27 mouse cellular contexts compared by ENCODE assay signal in the genomic region with DNA sequence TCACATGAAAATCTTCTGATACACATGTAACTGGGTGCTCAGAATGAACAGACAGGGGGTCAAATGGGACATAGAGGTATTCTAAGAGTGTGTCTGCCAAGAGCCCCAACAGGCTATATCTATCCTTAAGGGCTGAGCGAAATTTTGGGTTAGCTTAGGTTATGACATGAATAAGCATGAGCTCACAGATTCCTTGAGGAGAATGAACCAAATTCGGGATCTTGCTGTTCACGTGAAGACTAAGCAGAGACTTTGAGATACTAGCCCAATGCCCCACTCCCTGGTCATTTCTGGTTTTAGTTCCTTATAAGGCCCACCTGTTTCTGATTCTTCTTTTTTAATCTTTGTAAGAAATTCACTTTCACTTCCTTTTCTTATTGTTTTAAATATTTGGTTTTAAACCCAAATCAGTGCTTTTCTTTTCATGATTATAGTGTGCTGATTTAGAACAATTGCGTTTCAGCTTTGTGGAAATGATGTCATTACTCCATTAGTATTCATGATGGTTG. TPM values are rescaled to one million over a fixed set of nuclear protein-coding genes. Genes with fewer than 3 reads are reported as not detected.
DNase-seq lines count a peak whose midpoint lies in the region; ATAC-seq and TF ChIP-seq lines count a peak whose summit lies in the region.
"Had no signal": no experiment of that assay in that cellular context is flagged by ENCODE, and none has a peak within 500 bp of the region (broad histone marks: within the 10 kb centered on the region; RNA-seq: fewer than 3 reads in every experiment).

No protein-coding gene starts in this region.

- no peak overlapping the region for H3K4me3 ChIP-seq in heart, embryonic 10.5 days
- no peak overlapping the region for H3K4me3 ChIP-seq in CH12.LX (replicated peaks in 1 of 3; ENCODE audit: low read depth in 2 of 3, low read length in 2 of 3, poor library complexity in 1 of 3)
- H3K4me3 ChIP-seq in midbrain, embryonic 11.5 days (ENCODE audit: low read depth, low read length) = no peak overlapping the region
- H3K4me3 ChIP-seq: embryonic facial prominence, embryonic 10.5 days; embryonic facial prominence, embryonic 12.5 days; forebrain, embryonic 13.5 days; forebrain, embryonic 15.5 days had no signal

- dilution Hi-C loops in CH12.LX (cut with MboI; ENCODE audit: extremely low pct_ligation_motif_present, extremely low pct_unique_long_range_greater_than_20kb, low sequenced_read_pairs) = no loop called here

- no peaks in the 10 kb centered on the region for H3K9me3 ChIP-seq in heart, embryonic 10.5 days
- H3K9me3 ChIP-seq in CH12.LX (replicated peaks; ENCODE audit: low read length) = peaks cover 3% of the 10 kb centered on the region
- H3K9me3 ChIP-seq in midbrain, embryonic 11.5 days (ENCODE audit: control insufficient read depth, low read length) = no peaks in the 10 kb centered on the region; the same call in 1 of the 2 replicates
- H3K9me3 ChIP-seq: embryonic facial prominence, embryonic 10.5 days; embryonic facial prominence, embryonic 12.5 days; forebrain, embryonic 13.5 days; forebrain, embryonic 15.5 days had no signal

- no peak for TF ChIP-seq POLR2A in CH12.LX (IDR thresholded peaks at IDR 0.05; ENCODE audit: low read depth, low read length)

- no peak; the same call in 1 of the 2 replicates for TF ChIP-seq EP300 in CH12.LX (IDR thresholded peaks at IDR 0.05; ENCODE audit: low read length)

- no peak overlapping the region for H3K4me2 ChIP-seq in CH12.LX (ENCODE audit: insufficient read depth, low read depth, poor library complexity, severe bottlenecking)
- H3K4me2 ChIP-seq in midbrain, embryonic 11.5 days = no peak overlapping the region
- H3K4me2 ChIP-seq: embryonic facial prominence, embryonic 12.5 days; forebrain, embryonic 13.5 days; forebrain, embryonic 15.5 days had no signal

- 0 out of 2 replicates have a peak, but pooled peaks have one; percentile 23 for ATAC-seq in neutrophil, adult 5-6 weeks (ENCODE audit: extremely low read depth, insufficient number of reproducible peaks, low FRiP score, poor library complexity, severe bottlenecking)
- no peak for ATAC-seq in midbrain, embryonic 11.5 days (ENCODE audit: low FRiP score)
- ATAC-seq: CD4-positive, CD25-positive, alpha-beta regulatory T cell, adult 4 months; forebrain, embryonic 13.5 days; forebrain, embryonic 15.5 days; forebrain, postnatal 0 days had no signal

- H3K27ac ChIP-seq in heart, embryonic 10.5 days = no peak overlapping the region
- no peak overlapping the region for H3K27ac ChIP-seq in CH12.LX (ENCODE audit: insufficient read depth, low read depth)
- H3K27ac ChIP-seq in midbrain, embryonic 11.5 days (ENCODE audit: low read depth, low read length) = no peak overlapping the region
- H3K27ac ChIP-seq: embryonic facial prominence, embryonic 10.5 days; embryonic facial prominence, embryonic 12.5 days; forebrain, embryonic 13.5 days; forebrain, embryonic 15.5 days had no signal

- in situ Hi-C loops in CH12.LX (cut with MboI; ENCODE audit: low pct_ligation_motif_present, low pct_unique_long_range_greater_than_20kb, low sequenced_read_pairs) = no loop called here

- no peaks in the 10 kb centered on the region for H3K79me2 ChIP-seq in CH12.LX (replicated peaks; ENCODE audit: control insufficient read depth, extremely low read depth, insufficient read depth, poor library complexity, severe bottlenecking)

- no peak overlapping the region for H3K9ac ChIP-seq in CH12.LX (ENCODE audit: insufficient read depth, low read depth)
- no peak overlapping the region for H3K9ac ChIP-seq in midbrain, embryonic 11.5 days (ENCODE audit: low read length)
- H3K9ac ChIP-seq: embryonic facial prominence, embryonic 12.5 days; forebrain, embryonic 13.5 days; forebrain, embryonic 15.5 days; forebrain, postnatal 0 days had no signal

- H3K27me3 ChIP-seq in heart, embryonic 10.5 days (ENCODE audit: insufficient read depth, poor library complexity, severe bottlenecking) = no peaks in the 10 kb centered on the region
- no peaks in the 10 kb centered on the region for H3K27me3 ChIP-seq in CH12.LX (replicated peaks)
- H3K27me3 ChIP-seq in midbrain, embryonic 11.5 days (ENCODE audit: control insufficient read depth, insufficient read depth, low read length) = no peaks in the 10 kb centered on the region
- H3K27me3 ChIP-seq: embryonic facial prominence, embryonic 12.5 days; forebrain, embryonic 13.5 days; forebrain, embryonic 15.5 days had no signal

- peak; percentile 52 for DNase-seq in heart, adult 11 months
- DNase-seq in heart, embryonic 10.5 days (ENCODE audit: low spot score) = no peak
- peak; percentile 6 for DNase-seq in CH12.LX (ENCODE audit: extremely low read depth)
- no peak for DNase-seq in midbrain, embryonic 11.5 days (ENCODE audit: low spot score, missing footprints)
- DNase-seq in right cerebral cortex, adult 18-20 months = no peak
- DNase-seq in left cerebral cortex, postnatal 4 days = no peak
- DNase-seq: adrenal gland, adult 8-10 months; adrenal gland, postnatal 14 days; adrenal gland, postnatal 36 days; cerebellum, adult 11-12 months; cerebellum, adult 2 months; cerebellum, adult 9-10 months; cerebellum, postnatal 10 days; cerebellum, postnatal 25 days; forebrain, postnatal 0 days had no signal

- no peaks in the 10 kb centered on the region for H3K36me3 ChIP-seq in heart, embryonic 10.5 days
- no peaks in the 10 kb centered on the region for H3K36me3 ChIP-seq in CH12.LX (replicated peaks in 1 of 2; ENCODE audit: control insufficient read depth in 1 of 2, insufficient read depth in 1 of 2, low read length in 1 of 2)
- H3K36me3 ChIP-seq in midbrain, embryonic 11.5 days (ENCODE audit: control insufficient read depth, insufficient read depth, low read length) = no peaks in the 10 kb centered on the region
- H3K36me3 ChIP-seq: embryonic facial prominence, embryonic 10.5 days; embryonic facial prominence, embryonic 12.5 days; forebrain, embryonic 15.5 days had no signal

- no peak for TF ChIP-seq CTCF in CH12.LX (conservative IDR thresholded peaks at IDR 0.05 in 1 of 2, IDR thresholded peaks at IDR 0.05 in 1 of 2; ENCODE audit: low read depth in 2 of 2, low read length in 2 of 2)

- TF ChIP-seq RAD21 in CH12.LX (IDR thresholded peaks at IDR 0.05; ENCODE audit: low read depth, low read length) = no peak

- H3K4me1 ChIP-seq in heart, embryonic 10.5 days = peaks cover 9% of the 10 kb centered on the region; the same call in 1 of the 2 replicates
- peaks cover 2 to 8% of the 10 kb centered on the region in 2 experiments; a peak in 3 of 4 replicates for H3K4me1 ChIP-seq in CH12.LX (ENCODE audit: control insufficient read depth in 1 of 2, insufficient read depth in 2 of 2)
- no peaks in the 10 kb centered on the region for H3K4me1 ChIP-seq in midbrain, embryonic 11.5 days (ENCODE audit: control insufficient read depth, insufficient read depth, low read length)
- H3K4me1 ChIP-seq: forebrain, embryonic 15.5 days had no signal

- 83% methylated on average over 4 of the region's 4 CpGs for WGBS in heart, embryonic 10.5 days
- WGBS in midbrain, embryonic 11.5 days = 83% methylated on average over 4 of the region's 4 CpGs

- intact Hi-C loops in left cerebral cortex, postnatal 4 days (cut with DNase I) = no loop called here

TF ChIP-seq in CH12.LX, 34 proteins besides CTCF, POLR2A, EP300 and RAD21:
- TF ChIP-seq BHLHE40 (IDR thresholded peaks at IDR 0.05; ENCODE audit: low read depth, low read length) (peak; percentile 28; the same call in 1 of the 2 replicates), USF2 (conservative IDR thresholded peaks at IDR 0.05; ENCODE audit: low read depth, low read length) (no peak), JUN (IDR thresholded peaks at IDR 0.05; ENCODE audit: insufficient read depth, low read depth, low read length) (peak; percentile 18; the same call in 1 of the 2 replicates)

RNA-seq across cellular contexts. Expression of gene Gm17364, which starts 17.7 kb away (rescaled TPM):
- polyA plus RNA-seq in heart, embryonic 10.5 days (2016; fragmentation: Nextera tagmentation; extraction: Ambion mirVana) = not detected in 2 replicates
- total RNA-seq in CH12.LX (2012; rRNA removed) (not detected in 2 replicates), CH12.LX (2014; rRNA removed) (not detected in 2 replicates)
- 17.3 TPM in 1 of 2 replicates, not detected in the other for polyA plus RNA-seq in CH12.LX (2012; ENCODE audit: insufficient read length, low read depth)
- total RNA-seq in neutrophil, adult 5-6 weeks (2017) = not detected in 2 replicates
- not detected in 2 replicates for polyA plus RNA-seq in midbrain, embryonic 11.5 days (2014; fragmentation: Nextera tagmentation; extraction: Ambion mirVana)
- not detected for total RNA-seq in left cerebral cortex, postnatal 4 days (2021)
- total RNA-seq: adrenal gland, adult 18-20 months; adrenal gland, adult 8-10 months; adrenal gland, postnatal 14 days; adrenal gland, postnatal 36 days; ES-E14; forebrain, postnatal 0 days; MEL had no signal
- polyA plus RNA-seq: CD4-positive, CD25-positive, alpha-beta regulatory T cell, adult 4 months; cerebellum, adult 2 months; cortical plate, adult 2 months; embryonic facial prominence, embryonic 10.5 days; embryonic facial prominence, embryonic 12.5 days; embryonic facial prominence, embryonic 14.5 days; forebrain, embryonic 11.5 days; forebrain, embryonic 13.5 days; forebrain, embryonic 15.5 days; forebrain, postnatal 0 days had no signal

RNA-seq across cellular contexts. Expression of gene Smim13, which starts 41.9 kb away (rescaled TPM):
- 11.4 TPM in 2 replicates for polyA plus RNA-seq in heart, embryonic 10.5 days (2016; fragmentation: Nextera tagmentation; extraction: Ambion mirVana)
- total RNA-seq in CH12.LX (2012; rRNA removed) (4.4 and 5.2 TPM in 2 replicates), CH12.LX (2014; rRNA removed) (13.4 and 13.5 TPM in 2 replicates)
- 10.8 and 11.6 TPM in 2 replicates for polyA plus RNA-seq in CH12.LX (2012; ENCODE audit: insufficient read length, low read depth)
- 5.4 and 6.3 TPM in 2 replicates for total RNA-seq in neutrophil, adult 5-6 weeks (2017)
- polyA plus RNA-seq in midbrain, embryonic 11.5 days (2014; fragmentation: Nextera tagmentation; extraction: Ambion mirVana) = 13.2 and 13.7 TPM in 2 replicates
- total RNA-seq in left cerebral cortex, postnatal 4 days (2021) = 10 to 100 TPM; 84.0 to 84.6 TPM

Comparison
In these comparisons a context has a peak if more than half of its experiments do, and no peak if none do; other contexts are left out.
1. DNase-seq: peak in heart, adult 11 months (single experiment) and CH12.LX (single experiment); none in heart, embryonic 10.5 days (single experiment), midbrain, embryonic 11.5 days (single experiment), right cerebral cortex, adult 18-20 months (single experiment) and left cerebral cortex, postnatal 4 days (single experiment).
2. RNA of gene Smim13, which starts 41.9 kb away (total RNA-seq): 84.0 to 84.6 TPM in left cerebral cortex, postnatal 4 days; 4.4 to 13.5 TPM in CH12.LX and 5.4 to 6.3 TPM in neutrophil, adult 5-6 weeks; every median in the first group is over 4 times any median in the second.